Mouse (Mus musculus) myocyte (in vitro differentiated cells): Measurements from ENCODE around the gene Naxd.

Experiments
- CEBPB ChIP-seq: IDR thresholded peaks from 2 replicates; pipeline ENCODE4 v1.6.1; 2011; ENCODE audit warnings: mild to moderate bottlenecking, moderate library complexity; ENCODE audit not compliant: poor library complexity, insufficient read depth, severe bottlenecking
- E2F4 ChIP-seq: IDR thresholded peaks from one replicate; pipeline ENCODE4 v1.6.1; 2011; ENCODE audit warnings: mild to moderate bottlenecking, control low read depth, moderate library complexity; ENCODE audit not compliant: insufficient read depth
- MAX ChIP-seq: IDR thresholded peaks from one replicate; pipeline ENCODE4 v1.6.1; 2011; ENCODE audit warnings: low read depth, mild to moderate bottlenecking, control low read depth
- MYOD1 ChIP-seq, 3 experiments: IDR thresholded peaks; one replicate each; pipeline ENCODE4 v1.6.1; 2011; ENCODE audit warnings: control low read depth in 2 of 3, low read depth in 2 of 3, mild to moderate bottlenecking in 2 of 3, moderate library complexity in 1 of 3; ENCODE audit not compliant: insufficient read length in 2 of 3, control insufficient read depth in 1 of 3
- MYOG ChIP-seq, 3 experiments: IDR thresholded peaks; one replicate each; pipeline ENCODE4 v1.6.1; 2011; ENCODE audit warnings: control low read depth in 2 of 3, low read depth in 2 of 3, mild to moderate bottlenecking in 2 of 3; ENCODE audit not compliant: insufficient read length in 2 of 3, control insufficient read depth in 1 of 3, insufficient read depth in 1 of 3
- POLR2A ChIP-seq: IDR thresholded peaks from one replicate; pipeline ENCODE4 v1.6.1; 2011; ENCODE audit warnings: low read depth, mild to moderate bottlenecking, control low read depth, moderate library complexity; ENCODE audit not compliant: insufficient read length
- POLR2AphosphoS2 ChIP-seq: IDR thresholded peaks from one replicate; pipeline ENCODE4 v1.6.1; 2011; ENCODE audit warnings: low read depth, control low read depth; ENCODE audit not compliant: insufficient read length
- REST ChIP-seq: IDR thresholded peaks from one replicate; pipeline ENCODE4 v1.6.1; 2011; ENCODE audit warnings: mild to moderate bottlenecking, control low read depth, moderate library complexity; ENCODE audit not compliant: insufficient read depth, insufficient read length
- SRF ChIP-seq: IDR thresholded peaks from one replicate; pipeline ENCODE4 v1.6.1; 2011; ENCODE audit warnings: low read depth; ENCODE audit not compliant: control insufficient read depth, insufficient read length
- TCF12 ChIP-seq: IDR thresholded peaks from one replicate; pipeline ENCODE4 v1.6.1; 2011; ENCODE audit warnings: mild to moderate bottlenecking, control low read depth; ENCODE audit not compliant: poor library complexity, insufficient read depth, severe bottlenecking
- USF1 ChIP-seq: IDR thresholded peaks from one replicate; pipeline ENCODE4 v1.6.1; 2011; ENCODE audit warnings: low read depth, mild to moderate bottlenecking, control low read depth, moderate library complexity

DNA sequence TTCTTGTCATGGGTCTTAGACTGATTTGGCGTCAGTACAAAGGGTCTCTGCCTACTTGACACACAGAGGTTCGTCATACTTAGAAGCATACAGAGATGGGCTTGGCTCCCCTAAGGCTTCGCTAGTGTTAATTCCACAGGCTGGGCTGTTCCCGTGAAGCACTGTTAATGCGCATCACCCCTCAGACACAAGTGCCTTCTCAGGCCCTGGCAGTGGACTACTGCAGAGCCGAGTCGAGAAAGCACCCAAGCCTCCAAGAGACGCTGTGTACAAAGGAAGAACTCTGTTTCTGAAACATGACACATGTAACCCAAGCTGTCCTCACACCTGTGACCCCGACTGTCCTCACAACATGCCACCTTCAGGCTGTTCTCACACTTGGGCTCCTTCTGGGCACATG is 62.9 kb downstream of the Naxd start:
- TF ChIP-seq E2F4 (no peak), POLR2A (no peak), MYOD1 (IDR thresholded peaks at IDR 0.05; ENCODE audit: control insufficient read depth in 1 of 3, insufficient read length in 2 of 3, low read depth in 2 of 3) (peak in 1 of 3 experiments; percentile 51), CEBPB (no peak), POLR2AphosphoS2 (no peak), MAX (no peak), TCF12 (no peak), USF1 (no peak), REST (no peak), SRF (no peak), MYOG (IDR thresholded peaks at IDR 0.05; ENCODE audit: control insufficient read depth in 1 of 3, insufficient read depth in 1 of 3, insufficient read length in 2 of 3, low read depth in 2 of 3) (no peak)
